Mouse (Mus musculus) CH12.LX (cell line): ENCODE measurements around the gene Rgs19. TPM values are rescaled to one million over a fixed set of nuclear protein-coding genes. Genes with fewer than 3 reads are reported as not detected.

Experiments
- DNase-seq: peaks from one replicate; pipeline ENCODE4 v3.0.0-alpha.2; 2013; ENCODE audit errors: extremely low read depth
- H3K27ac ChIP-seq: 2 replicates; pipeline ENCODE4 v1.5.1; 2012; ENCODE audit warnings: low read depth, mild to moderate bottlenecking, control low read depth, moderate library complexity; ENCODE audit not compliant: insufficient read depth
- H3K27me3 ChIP-seq: replicated peaks from 2 replicates; pipeline ENCODE3; 2012; ENCODE audit warnings: inconsistent platforms
- H3K36me3 ChIP-seq, 2 experiments: replicated peaks in 1 of 2; 2 replicates each; pipeline versions ENCODE3 to v1.6.1; 2012; ENCODE audit warnings: inconsistent platforms in 1 of 2, low read length in 1 of 2, mild to moderate bottlenecking in 1 of 2, mixed read lengths in 1 of 2, moderate library complexity in 1 of 2; ENCODE audit not compliant: control insufficient read depth in 1 of 2, insufficient read depth in 1 of 2
- H3K4me1 ChIP-seq, 2 experiments: 2 replicates each; pipeline ENCODE4 v1.6.1; 2012; ENCODE audit warnings: inconsistent platforms in 1 of 2, moderate library complexity in 1 of 2; ENCODE audit not compliant: insufficient read depth in 2 of 2, control insufficient read depth in 1 of 2
- H3K4me2 ChIP-seq: 2 replicates; pipeline ENCODE4 v1.6.1; 2012; ENCODE audit warnings: low read depth, mild to moderate bottlenecking, control low read depth; ENCODE audit not compliant: poor library complexity, insufficient read depth, severe bottlenecking
- H3K4me3 ChIP-seq, 3 experiments: fragments of 150-350 bp in 1 of 3; sonication (generic) in 1 of 3; replicated peaks in 1 of 3; 2 replicates each; pipeline versions ENCODE3 to v1.5.1; 2011 to 2012; ENCODE audit warnings: low read depth in 2 of 3, low read length in 2 of 3, mild to moderate bottlenecking in 2 of 3, moderate library complexity in 2 of 3, control low read depth in 1 of 3, improper control_type of control experiment in 1 of 3, inconsistent platforms in 1 of 3, mixed read lengths in 1 of 3; ENCODE audit not compliant: poor library complexity in 1 of 3
- H3K79me2 ChIP-seq: replicated peaks from 2 replicates; pipeline ENCODE4 v1.6.1; 2012; ENCODE audit warnings: mild to moderate bottlenecking, moderate library complexity; ENCODE audit not compliant: control insufficient read depth, poor library complexity, insufficient read depth, severe bottlenecking; ENCODE audit errors: extremely low read depth
- H3K9ac ChIP-seq: 2 replicates; pipeline ENCODE4 v1.6.1; 2012; ENCODE audit warnings: low read depth, mild to moderate bottlenecking, control low read depth, moderate library complexity; ENCODE audit not compliant: insufficient read depth
- H3K9me3 ChIP-seq: replicated peaks from 2 replicates; pipeline ENCODE3; 2012; ENCODE audit warnings: low read length, inconsistent platforms, mixed read lengths
- CTCF ChIP-seq, 2 experiments: IDR thresholded peaks in 1 of 2; conservative IDR thresholded peaks in 1 of 2; 2 replicates each; pipeline ENCODE4 v1.5.1; 2011 to 2012; ENCODE audit warnings: low read depth in 2 of 2, low read length in 2 of 2, improper control_type of control experiment in 1 of 2, inconsistent platforms in 1 of 2, mild to moderate bottlenecking in 1 of 2, moderate library complexity in 1 of 2
- MAX ChIP-seq: IDR thresholded peaks from 2 replicates; pipeline ENCODE4 v1.6.1; 2011; ENCODE audit warnings: low read length, improper control_type of control experiment
- RAD21 ChIP-seq: IDR thresholded peaks from 2 replicates; pipeline ENCODE4 v1.6.1; 2011; ENCODE audit warnings: low read depth, mild to moderate bottlenecking, low read length, improper control_type of control experiment, moderate library complexity
- SMC3 ChIP-seq: IDR thresholded peaks from 2 replicates; pipeline ENCODE4 v1.6.1; 2011; ENCODE audit warnings: low read depth, low read length, improper control_type of control experiment
- USF2 ChIP-seq: conservative IDR thresholded peaks from 2 replicates; pipeline ENCODE4 v1.6.1; 2011; ENCODE audit warnings: low read depth, low read length, improper control_type of control experiment
- ZKSCAN1 ChIP-seq: IDR thresholded peaks from 2 replicates; pipeline ENCODE4 v1.6.1; 2012; ENCODE audit warnings: low read depth, inconsistent platforms, low read length, improper control_type of control experiment, borderline replicate concordance
- dilution Hi-C: fragments of 300-500 bp; cut with MboI; formaldehyde crosslinking; loops from 2 replicates; pipeline ENCODE4 v1.14.3; 2020; ENCODE audit warnings: low sequenced_read_pairs; ENCODE audit not compliant: extremely low pct_unique_long_range_greater_than_20kb, extremely low pct_ligation_motif_present
- in situ Hi-C: fragments of 300-500 bp; cut with MboI; formaldehyde crosslinking; loops from 3 replicates; pipeline ENCODE4 v1.14.3; 2019; ENCODE audit warnings: low sequenced_read_pairs, low pct_ligation_motif_present, low pct_unique_long_range_greater_than_20kb, mixed read lengths
- polyA plus RNA-seq: library from polyadenylated mRNA; unstranded; fragments of >175 nt; gene quantifications from 2 replicates; pipeline ENCODE4 v1.2.1, GENCODE M21; 2012; ENCODE audit warnings: low read depth; ENCODE audit not compliant: insufficient read length
- total RNA-seq, 2 experiments: library from RNA; depleted of rRNA; stranded (reverse); fragments of 300-350 nt in 1 of 2; fragments of >200 nt in 1 of 2; gene quantifications; 2 replicates each; pipeline ENCODE4 v1.2.3; 2012 to 2014

Rgs19 gene
- total and polyA plus RNA-seq, 3 experiments: 50.2 to 159 (median 67.0) TPM

GRCm38 (mm10) chr2:181644361-181644760 is 49.4 kb downstream of the Rgs19 start:
- DNase-seq: peak; percentile 62
- in situ Hi-C loops: loop anchor here (5.0 kb wide), 1 partner anchor 33 kb away; no protein-coding TSS in a partner anchor

More at GRCm38 (mm10) chr2:181644361-181644760, 49.4 kb downstream of the Rgs19 start:
- H3K79me2 ChIP-seq: no peaks in the 10 kb centered on the region
- dilution Hi-C loops: no loop called here
- H3K9me3 ChIP-seq: no peaks in the 10 kb centered on the region
- TF ChIP-seq CTCF (conservative IDR thresholded peaks at IDR 0.05 in 1 of 2, IDR thresholded peaks at IDR 0.05 in 1 of 2; ENCODE audit: low read depth in 2 of 2, low read length in 2 of 2) (peak; percentile 67 to 79), USF2 (no peak), SMC3 (peak; percentile 75), RAD21 (peak; percentile 60), ZKSCAN1 (no peak), MAX (0 out of 2 replicates have a peak, but pooled peaks have one; percentile 34)
- no peak overlapping the region for H3K27ac ChIP-seq
- no peak overlapping the region for H3K4me3 ChIP-seq
- H3K27me3 ChIP-seq: no peaks in the 10 kb centered on the region
- peaks cover 54 to 89% of the 10 kb centered on the region in 2 experiments for H3K36me3 ChIP-seq
- no peak overlapping the region for H3K9ac ChIP-seq
- no peak overlapping the region for H3K4me2 ChIP-seq
- peaks cover 0 to 13% of the 10 kb centered on the region in 2 experiments; a peak in 2 of 4 replicates for H3K4me1 ChIP-seq

Other genes starting within 250 kb of the Rgs19 start
- gene Zbtb46, start 234.6 kb downstream of the Rgs19 start, total RNA-seq (2012; rRNA removed): 4.1 and 9.3 TPM in 2 replicates
- gene Zbtb46, start 234.6 kb downstream of the Rgs19 start, total RNA-seq (2014; rRNA removed): 6.2 and 6.7 TPM in 2 replicates
- 5.3 and 6.0 TPM in 2 replicates for gene Zbtb46, start 234.6 kb downstream of the Rgs19 start, polyA plus RNA-seq
- gene Abhd16b, start 200.8 kb downstream of the Rgs19 start, total RNA-seq (2012; rRNA removed): 0.13 TPM in 1 of 2 replicates, not detected in the other
- not detected in 2 replicates for gene Abhd16b, start 200.8 kb downstream of the Rgs19 start, total RNA-seq (2014; rRNA removed)
- gene Abhd16b, start 200.8 kb downstream of the Rgs19 start, polyA plus RNA-seq: 0.45 TPM in 1 of 2 replicates, not detected in the other
- gene Tpd52l2, start 196.8 kb downstream of the Rgs19 start, total RNA-seq (2012; rRNA removed): 80.7 and 90.4 TPM in 2 replicates
- gene Tpd52l2, start 196.8 kb downstream of the Rgs19 start, total RNA-seq (2014; rRNA removed): 126 and 127 TPM in 2 replicates
- gene Tpd52l2, start 196.8 kb downstream of the Rgs19 start, polyA plus RNA-seq: 92.0 and 92.1 TPM in 2 replicates
- 54.5 and 57.6 TPM in 2 replicates for gene Dnajc5, start 173.5 kb downstream of the Rgs19 start, total RNA-seq (2012; rRNA removed)
- gene Dnajc5, start 173.5 kb downstream of the Rgs19 start, total RNA-seq (2014; rRNA removed): 45.5 and 51.1 TPM in 2 replicates
- 54.6 and 62.7 TPM in 2 replicates for gene Dnajc5, start 173.5 kb downstream of the Rgs19 start, polyA plus RNA-seq
- gene Uckl1, start 109.1 kb downstream of the Rgs19 start, total RNA-seq (2012; rRNA removed): 20.3 and 31.9 TPM in 2 replicates
- gene Uckl1, start 109.1 kb downstream of the Rgs19 start, total RNA-seq (2014; rRNA removed): 18.6 and 18.7 TPM in 2 replicates
- 16.0 and 18.0 TPM in 2 replicates for gene Uckl1, start 109.1 kb downstream of the Rgs19 start, polyA plus RNA-seq
- 48.1 and 52.7 TPM in 2 replicates for gene Prpf6, start 102.1 kb downstream of the Rgs19 start, total RNA-seq (2012; rRNA removed)
- 28.3 and 28.8 TPM in 2 replicates for gene Prpf6, start 102.1 kb downstream of the Rgs19 start, total RNA-seq (2014; rRNA removed)
- gene Prpf6, start 102.1 kb downstream of the Rgs19 start, polyA plus RNA-seq: 53.8 and 62.4 TPM in 2 replicates
- 16.6 and 18.1 TPM in 2 replicates for gene Zfp512b, start 101.2 kb downstream of the Rgs19 start, total RNA-seq (2012; rRNA removed)
- gene Zfp512b, start 101.2 kb downstream of the Rgs19 start, total RNA-seq (2014; rRNA removed): 11.0 TPM in 2 replicates
- gene Zfp512b, start 101.2 kb downstream of the Rgs19 start, polyA plus RNA-seq: 26.8 and 27.1 TPM in 2 replicates
- 2.7 and 3.8 TPM in 2 replicates for gene Samd10, start 94.8 kb downstream of the Rgs19 start, total RNA-seq (2012; rRNA removed)
- gene Samd10, start 94.8 kb downstream of the Rgs19 start, total RNA-seq (2014; rRNA removed): 0.32 TPM in 1 of 2 replicates, not detected in the other
- 0.38 and 0.66 TPM in 2 replicates for gene Samd10, start 94.8 kb downstream of the Rgs19 start, polyA plus RNA-seq
- 0.25 and 0.34 TPM in 2 replicates for gene Gm29797, start 36.9 kb downstream of the Rgs19 start, total RNA-seq (2012; rRNA removed)
- not detected in 2 replicates for gene Gm29797, start 36.9 kb downstream of the Rgs19 start, total RNA-seq (2014; rRNA removed)
- gene Gm29797, start 36.9 kb downstream of the Rgs19 start, polyA plus RNA-seq: not detected in 2 replicates
- gene Sox18, start 22.3 kb downstream of the Rgs19 start, total RNA-seq (2012; rRNA removed): not detected in 2 replicates
- not detected in 2 replicates for gene Sox18, start 22.3 kb downstream of the Rgs19 start, total RNA-seq (2014; rRNA removed)
- gene Sox18, start 22.3 kb downstream of the Rgs19 start, polyA plus RNA-seq: not detected in 2 replicates
- 12.9 and 14.4 TPM in 2 replicates for gene Tcea2, start 13.7 kb downstream of the Rgs19 start, total RNA-seq (2012; rRNA removed)
- gene Tcea2, start 13.7 kb downstream of the Rgs19 start, total RNA-seq (2014; rRNA removed): 9.2 TPM in 2 replicates
- 7.0 and 8.8 TPM in 2 replicates for gene Tcea2, start 13.7 kb downstream of the Rgs19 start, polyA plus RNA-seq
- gene Lkaaear1, start 4.5 kb upstream of the Rgs19 start, total RNA-seq (2012; rRNA removed): not detected in 2 replicates
- gene Lkaaear1, start 4.5 kb upstream of the Rgs19 start, total RNA-seq (2014; rRNA removed): not detected in 2 replicates
- gene Lkaaear1, start 4.5 kb upstream of the Rgs19 start, polyA plus RNA-seq: not detected in 2 replicates
- 0.08 and 0.25 TPM in 2 replicates for gene Oprl1, start 21.0 kb upstream of the Rgs19 start, total RNA-seq (2012; rRNA removed)
- not detected in 2 replicates for gene Oprl1, start 21.0 kb upstream of the Rgs19 start, total RNA-seq (2014; rRNA removed)
- 0.14 TPM in 1 of 2 replicates, not detected in the other for gene Oprl1, start 21.0 kb upstream of the Rgs19 start, polyA plus RNA-seq
- 0.13 TPM in 1 of 2 replicates, not detected in the other for gene Myt1, start 69.4 kb upstream of the Rgs19 start, total RNA-seq (2012; rRNA removed)
- gene Myt1, start 69.4 kb upstream of the Rgs19 start, total RNA-seq (2014; rRNA removed): not detected in 2 replicates
- not detected in 2 replicates for gene Myt1, start 69.4 kb upstream of the Rgs19 start, polyA plus RNA-seq
- 10.8 and 17.1 TPM in 2 replicates for gene Pcmtd2, start 143.9 kb upstream of the Rgs19 start, total RNA-seq (2012; rRNA removed)
- 14.4 and 14.7 TPM in 2 replicates for gene Pcmtd2, start 143.9 kb upstream of the Rgs19 start, total RNA-seq (2014; rRNA removed)
- 10.3 and 10.9 TPM in 2 replicates for gene Pcmtd2, start 143.9 kb upstream of the Rgs19 start, polyA plus RNA-seq
- 38.3 and 39.4 TPM in 2 replicates for gene Polr3k, start 170.4 kb upstream of the Rgs19 start, total RNA-seq (2012; rRNA removed)
- 50.7 and 55.9 TPM in 2 replicates for gene Polr3k, start 170.4 kb upstream of the Rgs19 start, total RNA-seq (2014; rRNA removed)
- 28.5 and 30.5 TPM in 2 replicates for gene Polr3k, start 170.4 kb upstream of the Rgs19 start, polyA plus RNA-seq